Mouse (Mus musculus) liver, postnatal 0 days (tissue): ENCODE measurements around the gene Gm8251.

Source experiments
- CTCF ChIP-seq: sonication (generic); IDR thresholded peaks from 2 replicates; pipeline ENCODE4 v1.5.1; 2016; ENCODE audit warnings: antibody characterized with exemption, low read depth
- EP300 ChIP-seq: IDR thresholded peaks from 2 replicates; pipeline ENCODE4 v1.6.1; 2016; ENCODE audit warnings: antibody characterized with exemption, low read depth, mild to moderate bottlenecking

DNA sequence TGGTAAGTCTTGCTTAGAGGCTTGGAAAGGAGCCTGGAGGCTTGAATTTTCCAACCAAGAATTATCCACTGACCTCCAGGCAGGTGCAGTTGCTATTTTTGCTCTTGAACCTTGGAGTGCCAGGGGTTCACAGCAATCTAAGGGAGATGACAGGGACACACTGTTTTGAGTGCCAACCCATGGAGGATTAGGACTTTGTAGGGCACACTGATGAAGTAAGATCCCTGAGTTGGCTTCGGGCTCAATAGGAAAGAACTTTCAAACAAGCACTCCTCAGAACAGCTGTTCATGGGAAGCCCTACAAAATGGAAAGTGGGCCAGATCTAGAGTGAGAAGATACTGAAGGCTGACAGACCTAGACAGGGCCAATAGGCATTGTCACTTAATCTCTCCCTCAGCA, 39.1 kb downstream of the Gm8251 start:
- TF ChIP-seq CTCF: no peak
- TF ChIP-seq EP300: no peak
